Comparison of ENCODE assay signal across 8 mouse cellular contexts in the genomic region with DNA sequence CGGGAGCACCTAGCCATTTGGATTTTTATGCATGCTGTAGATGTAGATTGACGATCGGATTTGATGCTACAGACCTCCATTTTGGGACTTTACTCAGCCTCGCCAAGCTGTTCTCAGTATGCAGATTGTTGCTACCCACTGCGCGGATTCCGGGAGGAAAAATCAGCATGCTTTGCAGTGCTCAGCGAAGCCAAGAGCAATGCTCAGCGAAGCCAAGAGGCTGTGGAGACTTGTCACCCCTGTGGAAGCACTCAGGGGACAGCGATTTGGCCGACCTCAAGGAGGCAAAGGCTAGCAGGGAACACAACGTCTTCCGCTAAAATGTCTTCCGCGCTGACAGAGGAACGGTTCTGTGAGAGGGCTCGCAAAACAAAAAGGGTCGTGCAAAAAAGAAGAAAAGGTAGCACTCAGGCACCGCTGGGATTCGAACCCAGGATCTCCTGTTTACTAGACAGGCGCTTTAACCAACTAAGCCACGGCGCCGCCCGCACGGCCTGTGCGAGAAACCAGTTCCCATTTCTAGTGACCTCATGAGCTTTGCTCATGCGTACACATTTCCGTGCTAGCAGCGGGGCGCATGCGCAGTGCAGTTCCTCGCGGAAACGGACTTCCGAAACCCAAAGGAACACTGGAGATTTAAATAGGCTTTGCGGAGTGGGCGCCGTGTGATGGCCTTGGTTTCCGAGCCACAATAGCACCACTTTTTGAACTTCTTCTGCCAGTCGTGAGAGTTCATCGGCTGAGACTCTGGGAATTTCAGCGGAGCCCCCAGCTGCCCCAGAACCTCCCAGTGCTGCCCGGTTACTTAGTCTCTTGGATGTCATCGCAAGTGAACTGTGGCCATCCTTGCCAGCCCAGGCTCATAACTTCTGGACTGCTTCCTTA. TPM values are rescaled to one million over a fixed set of nuclear protein-coding genes. Genes with fewer than 3 reads are reported as not detected.
DNase-seq lines count a peak whose midpoint lies in the region; ATAC-seq and TF ChIP-seq lines count a peak whose summit lies in the region.

No protein-coding gene starts in this region.

- no peaks in the 10 kb centered on the region for H3K27me3 ChIP-seq in embryonic facial prominence, embryonic 15.5 days
- H3K27me3 ChIP-seq in limb, embryonic 14.5 days (ENCODE audit: control insufficient read depth, insufficient read depth, low read length) = no peaks in the 10 kb centered on the region
- no peaks in the 10 kb centered on the region for H3K27me3 ChIP-seq in midbrain, postnatal 0 days (ENCODE audit: insufficient read depth, low read length)

- H3K4me2 ChIP-seq in embryonic facial prominence, embryonic 15.5 days (replicated peaks) = peak overlapping the region; percentile 56
- peak overlapping the region; percentile 50 for H3K4me2 ChIP-seq in limb, embryonic 14.5 days (replicated peaks; ENCODE audit: low read depth, low read length, severe bottlenecking)
- peak overlapping the region; percentile 54 for H3K4me2 ChIP-seq in midbrain, postnatal 0 days (ENCODE audit: low read depth, low read length, poor library complexity, severe bottlenecking)

- TF ChIP-seq CTCF in bone marrow, adult 2 months (IDR thresholded peaks at IDR 0.05; ENCODE audit: control insufficient read depth, insufficient read depth, low read length) = no peak
- no peak for TF ChIP-seq CTCF in midbrain, postnatal 0 days (IDR thresholded peaks at IDR 0.05)

- H3K9me3 ChIP-seq in embryonic facial prominence, embryonic 15.5 days (replicated peaks) = 0 out of 2 replicates have a peak, but pooled peaks cover 8% of the 10 kb centered on the region
- H3K9me3 ChIP-seq in limb, embryonic 14.5 days (ENCODE audit: control insufficient read depth, low read length) = peaks cover 5% of the 10 kb centered on the region; the same call in 1 of the 2 replicates
- H3K9me3 ChIP-seq in midbrain, postnatal 0 days (ENCODE audit: low read length) = no peaks in the 10 kb centered on the region

- 1% methylated on average over 45 of the region's 45 CpGs for WGBS in bone marrow, adult 2 months
- under 1% methylated on average over 45 of the region's 45 CpGs for WGBS in embryonic facial prominence, embryonic 15.5 days
- under 1% methylated on average over 45 of the region's 45 CpGs for WGBS in limb, embryonic 14.5 days
- WGBS in midbrain, postnatal 0 days = under 1% methylated on average over 45 of the region's 45 CpGs

- DNase-seq in 416B (ENCODE audit: low read depth) = peak; percentile 97
- peak; percentile 98 for DNase-seq in heart, adult 8-10 months (ENCODE audit: low spot score)
- peak; percentile 99 for DNase-seq in kidney, adult 9 months
- DNase-seq in limb, embryonic 14.5 days (ENCODE audit: low spot score) = peak; percentile 100
- DNase-seq in midbrain, postnatal 0 days (ENCODE audit: low spot score) = peak; percentile 99
- DNase-seq in spleen, postnatal 14 days (ENCODE audit: low spot score in 2 of 2) = peak; percentile 89 to 94

- H3K27ac ChIP-seq in bone marrow, adult 2 months (ENCODE audit: control insufficient read depth, insufficient read depth, low read depth, low read length, poor library complexity) = peak overlapping the region; percentile 84
- H3K27ac ChIP-seq in embryonic facial prominence, embryonic 15.5 days (replicated peaks) = peak overlapping the region; percentile 97
- H3K27ac ChIP-seq in limb, embryonic 14.5 days (replicated peaks; ENCODE audit: low read depth, low read length) = peak overlapping the region; percentile 93
- H3K27ac ChIP-seq in midbrain, postnatal 0 days (ENCODE audit: low read depth, low read length) = peak overlapping the region; percentile 93

- peak; percentile 56; the same call in 1 of the 2 replicates for TF ChIP-seq POLR2A in bone marrow, adult 2 months (IDR thresholded peaks at IDR 0.05; ENCODE audit: borderline replicate concordance, control insufficient read depth, low read depth, low read length)
- peak; percentile 81; the same call in 1 of the 2 replicates for TF ChIP-seq POLR2A in limb, embryonic 14.5 days (IDR thresholded peaks at IDR 0.05; ENCODE audit: borderline replicate concordance, extremely low read depth, insufficient read depth, insufficient read length)

- H3K9ac ChIP-seq in embryonic facial prominence, embryonic 15.5 days = peak overlapping the region; percentile 55
- peak overlapping the region; percentile 65 for H3K9ac ChIP-seq in limb, embryonic 14.5 days (ENCODE audit: low read depth, low read length, severe bottlenecking)
- H3K9ac ChIP-seq in midbrain, postnatal 0 days (replicated peaks; ENCODE audit: low read length, poor library complexity, severe bottlenecking) = peak overlapping the region; percentile 64

- no peaks in the 10 kb centered on the region; the same call in 1 of the 2 replicates for H3K4me1 ChIP-seq in bone marrow, adult 2 months (ENCODE audit: control insufficient read depth, insufficient read depth, low read length)
- peaks cover 8% of the 10 kb centered on the region for H3K4me1 ChIP-seq in embryonic facial prominence, embryonic 15.5 days
- no peaks in the 10 kb centered on the region for H3K4me1 ChIP-seq in limb, embryonic 14.5 days (ENCODE audit: control insufficient read depth, insufficient read depth, low read length)
- H3K4me1 ChIP-seq in midbrain, postnatal 0 days (ENCODE audit: insufficient read depth, low read length) = no peaks in the 10 kb centered on the region

- peak; percentile 95 for ATAC-seq in embryonic facial prominence, embryonic 15.5 days (ENCODE audit: insufficient number of reproducible peaks, low FRiP score, low TSS enrichment, low read depth)
- peak; percentile 98 for ATAC-seq in limb, embryonic 14.5 days (ENCODE audit: low FRiP score, low read depth)
- peak; percentile 91 for ATAC-seq in midbrain, postnatal 0 days (ENCODE audit: low FRiP score)

- peak overlapping the region; percentile 87 for H3K4me3 ChIP-seq in bone marrow, adult 2 months (replicated peaks; ENCODE audit: control insufficient read depth, low read depth, low read length)
- H3K4me3 ChIP-seq in embryonic facial prominence, embryonic 15.5 days (replicated peaks) = peak overlapping the region; percentile 65
- peak overlapping the region; percentile 47 for H3K4me3 ChIP-seq in limb, embryonic 14.5 days (replicated peaks; ENCODE audit: low read length)
- peak overlapping the region; percentile 52 for H3K4me3 ChIP-seq in midbrain, postnatal 0 days (ENCODE audit: low read depth, low read length)

- no peaks in the 10 kb centered on the region for H3K36me3 ChIP-seq in embryonic facial prominence, embryonic 15.5 days
- no peaks in the 10 kb centered on the region for H3K36me3 ChIP-seq in limb, embryonic 14.5 days (ENCODE audit: control insufficient read depth, insufficient read depth, low read length)
- no peaks in the 10 kb centered on the region for H3K36me3 ChIP-seq in midbrain, postnatal 0 days (ENCODE audit: insufficient read depth, low read length)

RNA-seq across cellular contexts. Expression of a gene that starts 19.3 kb away (rescaled TPM):
- polyA plus RNA-seq in bone marrow, adult 2 months (2011; ENCODE audit: insufficient read depth, insufficient read length, low replicate concordance, missing spikeins) = not detected in 2 replicates
- polyA plus RNA-seq in embryonic facial prominence, embryonic 15.5 days (2015; fragmentation: Nextera tagmentation; extraction: Ambion mirVana) = 11.2 and 11.8 TPM in 2 replicates
- total RNA-seq in heart, adult 8-10 months (2022) = 10 to 100 TPM in 1 of 4 experiments, 1 to 10 TPM in 3; 7.3 to 10.4 (median 9.1) TPM
- 31.7 and 43.3 TPM in 2 replicates for polyA plus RNA-seq in limb, embryonic 14.5 days (2012; rRNA removed)
- polyA plus RNA-seq in limb, embryonic 14.5 days (2014; fragmentation: Nextera tagmentation; extraction: Ambion mirVana) = 11.7 and 12.7 TPM in 2 replicates
- total RNA-seq in midbrain, postnatal 0 days (2014; rRNA removed) = 136 and 159 TPM in 2 replicates
- polyA plus RNA-seq in midbrain, postnatal 0 days (2015; fragmentation: Nextera tagmentation; extraction: Ambion mirVana) = 21.7 and 23.7 TPM in 2 replicates

RNA-seq across cellular contexts. Expression of a gene that starts 48.4 kb away (rescaled TPM):
- 1.5 TPM in 1 of 2 replicates, not detected in the other for polyA plus RNA-seq in bone marrow, adult 2 months (2011; ENCODE audit: insufficient read depth, insufficient read length, low replicate concordance, missing spikeins)
- 12.5 and 16.9 TPM in 2 replicates for polyA plus RNA-seq in embryonic facial prominence, embryonic 15.5 days (2015; fragmentation: Nextera tagmentation; extraction: Ambion mirVana)
- total RNA-seq in heart, adult 8-10 months (2022) = 1 to 10 TPM in 1 of 4 experiments, under 1 TPM in 3; 0.27 to 1.4 (median 0.66) TPM
- 7.5 and 9.1 TPM in 2 replicates for polyA plus RNA-seq in limb, embryonic 14.5 days (2012; rRNA removed)
- 2.7 and 3.2 TPM in 2 replicates for polyA plus RNA-seq in limb, embryonic 14.5 days (2014; fragmentation: Nextera tagmentation; extraction: Ambion mirVana)
- 37.1 and 39.1 TPM in 2 replicates for total RNA-seq in midbrain, postnatal 0 days (2014; rRNA removed)
- 24.1 and 29.4 TPM in 2 replicates for polyA plus RNA-seq in midbrain, postnatal 0 days (2015; fragmentation: Nextera tagmentation; extraction: Ambion mirVana)

Comparison
In these comparisons a context has a peak if more than half of its experiments do, and no peak if none do; other contexts are left out.
1. Peak in every context shown above with its lines: DNase-seq, ATAC-seq, H3K4me3 ChIP-seq and H3K27ac ChIP-seq.
2. RNA of a gene that starts 19.3 kb away (polyA plus RNA-seq): 11.7 to 43.3 TPM in limb, embryonic 14.5 days, 21.7 to 23.7 TPM in midbrain, postnatal 0 days and 11.2 to 11.8 TPM in embryonic facial prominence, embryonic 15.5 days; not detected in bone marrow, adult 2 months; every median in the first group is over 10 times any median in the second.